Mouse (Mus musculus) CH12.LX (cell line): Measurements from ENCODE around the gene Sec16a.
A peak's percentile ranks its signal among the peaks of the same experiment; 100 is the strongest.

ENCODE experiments used
- BHLHE40 ChIP-seq: IDR thresholded peaks from 2 replicates; pipeline ENCODE4 v1.6.1; 2011; ENCODE audit warnings: mild to moderate bottlenecking, low read depth, low read length, improper control_type of control experiment
- CTCF ChIP-seq, 2 experiments: IDR thresholded peaks in 1 of 2; conservative IDR thresholded peaks in 1 of 2; 2 replicates each; pipeline ENCODE4 v1.5.1; 2011 to 2012; ENCODE audit warnings: low read depth in 2 of 2, low read length in 2 of 2, improper control_type of control experiment in 1 of 2, inconsistent platforms in 1 of 2, mild to moderate bottlenecking in 1 of 2, moderate library complexity in 1 of 2
- EP300 ChIP-seq: IDR thresholded peaks from 2 replicates; pipeline ENCODE4 v1.6.1; 2011; ENCODE audit warnings: low read length, improper control_type of control experiment
- IRF4 ChIP-seq: IDR thresholded peaks from 2 replicates; pipeline ENCODE4 v1.6.1; 2014; ENCODE audit warnings: low read depth, mild to moderate bottlenecking, inconsistent platforms, low read length, improper control_type of control experiment
- KAT2A ChIP-seq: IDR thresholded peaks from 2 replicates; pipeline ENCODE4 v1.6.1; 2012; ENCODE audit warnings: low read length, improper control_type of control experiment, inconsistent platforms; ENCODE audit not compliant: insufficient replicate concordance
- MAFK ChIP-seq: IDR thresholded peaks from 2 replicates; pipeline ENCODE4 v1.6.1; 2011; ENCODE audit warnings: low read length, improper control_type of control experiment; ENCODE audit not compliant: insufficient replicate concordance
- MYC ChIP-seq: IDR thresholded peaks from 2 replicates; pipeline ENCODE4 v1.6.1; 2011; ENCODE audit warnings: low read depth, mild to moderate bottlenecking, improper control_type of control experiment, low read length
- NELFE ChIP-seq: IDR thresholded peaks from 2 replicates; pipeline ENCODE4 v1.6.1; 2011; ENCODE audit warnings: low read depth, low read length, improper control_type of control experiment
- POLR2A ChIP-seq: IDR thresholded peaks from 2 replicates; pipeline ENCODE4 v1.6.1; 2011; ENCODE audit warnings: low read depth, mild to moderate bottlenecking, improper control_type of control experiment, low read length
- RAD21 ChIP-seq: IDR thresholded peaks from 2 replicates; pipeline ENCODE4 v1.6.1; 2011; ENCODE audit warnings: low read depth, mild to moderate bottlenecking, low read length, improper control_type of control experiment, moderate library complexity
- RCOR1 ChIP-seq: conservative IDR thresholded peaks from 2 replicates; pipeline ENCODE4 v1.6.1; 2012; ENCODE audit warnings: low read depth, mild to moderate bottlenecking, inconsistent platforms, low read length, improper control_type of control experiment
- SIN3A ChIP-seq: IDR thresholded peaks from 2 replicates; pipeline ENCODE4 v1.6.1; 2012; ENCODE audit warnings: low read length, improper control_type of control experiment, inconsistent platforms
- TCF12 ChIP-seq: IDR thresholded peaks from 2 replicates; pipeline ENCODE4 v1.6.1; 2014; ENCODE audit warnings: low read depth, mild to moderate bottlenecking, inconsistent platforms, low read length, improper control_type of control experiment

- TF ChIP-seq POLR2A: peak; percentile 90
- no peak for TF ChIP-seq CTCF (conservative IDR thresholded peaks at IDR 0.05 in 1 of 2, IDR thresholded peaks at IDR 0.05 in 1 of 2; ENCODE audit: low read depth in 2 of 2, low read length in 2 of 2)
- TF ChIP-seq RCOR1: no peak
- TF ChIP-seq KAT2A: peak; percentile 75; the same call in 1 of the 2 replicates
- peak; percentile 80 for TF ChIP-seq TCF12
- peak; percentile 87 for TF ChIP-seq MYC
- no peak for TF ChIP-seq EP300
- TF ChIP-seq SIN3A: peak; percentile 97
- TF ChIP-seq IRF4: peak; percentile 42; the same call in 1 of the 2 replicates
- TF ChIP-seq NELFE: peak; percentile 90
- TF ChIP-seq MAFK: no peak
- no peak for TF ChIP-seq RAD21
- TF ChIP-seq BHLHE40: peak; percentile 67
Observed at GRCm38 (mm10) chr2:26380131-26380771, 64.8 kb downstream of the Sec16a start, which contains the start of gene Snapc4.
